Mouse (Mus musculus): ENCODE data around the gene Mcpt2.

- TF ChIP-seq CTCF (IDR thresholded peaks at IDR 0.05; ENCODE audit: control insufficient read depth, insufficient read depth, low read length) = no peak
- no peak for TF ChIP-seq POLR2A (IDR thresholded peaks at IDR 0.05; ENCODE audit: borderline replicate concordance, control insufficient read depth, low read depth, low read length)
Observed at GRCm38 (mm10) chr14:56013147-56013546, 28.7 kb upstream of the Mcpt2 start.
